Mouse (Mus musculus): ENCODE data around the gene Cep89.

- TF ChIP-seq CTCF (conservative IDR thresholded peaks at IDR 0.05; ENCODE audit: low read length), result no peak
- TF ChIP-seq NANOG (IDR thresholded peaks at IDR 0.05; ENCODE audit: borderline replicate concordance, low read length), result no peak
- TF ChIP-seq POU5F1 (IDR thresholded peaks at IDR 0.05; ENCODE audit: borderline replicate concordance, low read length), result no peak
Measured at GRCm38 (mm10) chr7:35460971-35461370, 64.1 kb downstream of the Cep89 start.

Data from E14TG2a.4 (cell line).